Mouse (Mus musculus) left cerebral cortex, postnatal 14 days (tissue): ENCODE data around the gene Gm5916. TPM values are rescaled to one million over a fixed set of nuclear protein-coding genes. Genes with fewer than 3 reads are reported as not detected.

Source experiments
- DNase-seq, 2 experiments: peaks; one replicate each; pipeline ENCODE4 v3.0.0; 2021 to 2022; ENCODE audit warnings: low spot score in 2 of 2, mixed read lengths in 1 of 2
- intact Hi-C: fragments of 180-260 bp; cut with DNase I; formaldehyde crosslinking; loops from one replicate; pipeline ENCODE4 v1.15.1; 2025
- long read RNA-seq, 2 experiments: library from polyadenylated mRNA; stranded (forward); transcript quantifications; one replicate each; pipeline ENCODE4 v2.0.0; 2021
- total RNA-seq, 2 experiments: library from RNA; stranded (reverse); gene quantifications; 2 replicates each; pipeline ENCODE4 v1.2.3; 2021

Gm5916 gene
- total RNA-seq: not detected
- long read RNA-seq, experiment 1: 0 reads
- long read RNA-seq, experiment 2: 0 reads

DNA sequence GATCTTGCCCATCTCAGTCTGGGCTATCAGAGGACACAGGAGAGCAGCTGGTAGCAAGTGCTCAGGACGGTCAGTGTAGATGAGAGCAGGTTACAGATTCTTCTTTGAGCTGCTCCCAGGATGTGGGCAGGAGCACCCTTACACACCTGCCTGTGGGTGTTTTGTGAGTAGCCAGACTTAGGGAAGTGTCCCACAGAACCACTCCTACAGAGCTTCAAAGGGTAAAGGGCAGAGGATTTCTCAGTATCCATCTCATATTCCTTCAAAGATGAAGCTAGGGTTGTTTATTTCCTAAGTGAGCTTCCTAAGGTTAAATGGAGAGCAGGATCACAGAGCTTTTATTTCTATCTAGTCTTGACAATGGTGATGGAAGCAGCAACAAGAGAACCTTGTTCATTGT, at the start of gene Gm5916:
Gm5916 (minus strand) TSS at position 101 of the 400 bp plus-strand sequence.
- intact Hi-C loops: loop anchor here (2.0 kb wide), 1 partner anchor 284 kb away; the partner anchor contains the start of gene 9230110F15Rik
- DNase-seq: no peak

Other genes starting within 250 kb of the Gm5916 start
- not detected for gene 9230113P08Rik, start 220.4 kb downstream of the Gm5916 start, total RNA-seq